Mouse (Mus musculus) heart, adult 9 months (tissue): ENCODE measurements around the gene Zfp362.

Experiments used
- DNase-seq, 2 experiments: peaks; one replicate each; pipeline ENCODE4 v3.0.0; 2022; ENCODE audit warnings: low spot score in 2 of 2

Gene Zfp362

GRCm38 (mm10) chr4:128801675-128802465, 4.0 kb downstream of the Zfp362 start:
- DNase-seq = no peak

- no peak for DNase-seq
Measured at GRCm38 (mm10) chr4:128796788-128797187, 9.1 kb downstream of the Zfp362 start.

- DNase-seq = no peak
Measured at GRCm38 (mm10) chr4:128795596-128795995, 10.2 kb downstream of the Zfp362 start.

GRCm38 (mm10) chr4:128794198-128794597, 11.6 kb downstream of the Zfp362 start:
- peak in 1 of 2 experiments; percentile 27 for DNase-seq

- peak in 1 of 2 experiments; percentile 18 for DNase-seq
Measured at GRCm38 (mm10) chr4:128793710-128794109, 12.1 kb downstream of the Zfp362 start.

GRCm38 (mm10) chr4:128789646-128790045, 16.2 kb downstream of the Zfp362 start:
- no peak for DNase-seq

GRCm38 (mm10) chr4:128788108-128788507, 17.7 kb downstream of the Zfp362 start:
- DNase-seq = no peak

- DNase-seq = no peak
Measured at GRCm38 (mm10) chr4:128787023-128787939, 18.6 kb downstream of the Zfp362 start.

GRCm38 (mm10) chr4:128785921-128786654, 19.8 kb downstream of the Zfp362 start:
- DNase-seq = no peak

- no peak for DNase-seq
Measured at GRCm38 (mm10) chr4:128784950-128785631, 20.8 kb downstream of the Zfp362 start.

GRCm38 (mm10) chr4:128782645-128783044, 23.2 kb downstream of the Zfp362 start:
- DNase-seq = no peak

GRCm38 (mm10) chr4:128782037-128782436, 23.8 kb downstream of the Zfp362 start:
- DNase-seq = no peak

- no peak for DNase-seq
Measured at GRCm38 (mm10) chr4:128777593-128777992, 28.3 kb downstream of the Zfp362 start.

GRCm38 (mm10) chr4:128776568-128777289, 29.1 kb downstream of the Zfp362 start:
- DNase-seq = peak; percentile 32 to 62

GRCm38 (mm10) chr4:128774467-128774866, 31.4 kb downstream of the Zfp362 start:
- DNase-seq = peak in 1 of 2 experiments; percentile 21

GRCm38 (mm10) chr4:128773820-128774219, 32.0 kb downstream of the Zfp362 start:
- no peak for DNase-seq

GRCm38 (mm10) chr4:128770698-128771097, 35.1 kb downstream of the Zfp362 start:
- DNase-seq = no peak

- no peak for DNase-seq
Measured at GRCm38 (mm10) chr4:128769569-128770355, 36.1 kb downstream of the Zfp362 start.

GRCm38 (mm10) chr4:128768120-128768519, 37.7 kb downstream of the Zfp362 start:
- no peak for DNase-seq

GRCm38 (mm10) chr4:128766929-128767328, 38.9 kb downstream of the Zfp362 start:
- DNase-seq = no peak
